Mouse (Mus musculus): ENCODE measurements at regions not wholly inside any gene's neighbourhood (a gene's known extent, or its start where the extent isn't known, plus 50 kb on each side); places are given as distances from the start of the nearest gene placed in this dataset.

GRCm38 (mm10) chr3:61475018-61475417 lies 109.3 kb upstream of the B430305J03Rik start:
- TF ChIP-seq MXI1 (IDR thresholded peaks at IDR 0.05; ENCODE audit: low read depth, low read length), result no peak
- TF ChIP-seq GABPA (IDR thresholded peaks at IDR 0.05; ENCODE audit: low read depth, low read length), result no peak
- no peak for TF ChIP-seq JUND (IDR thresholded peaks at IDR 0.05; ENCODE audit: low read depth, low read length)
- TF ChIP-seq GATA1 (IDR thresholded peaks at IDR 0.05; ENCODE audit: low read depth, low read length), result no peak
- 0 out of 2 replicates have a peak, but pooled peaks have one; percentile 15 for TF ChIP-seq ETS1 (IDR thresholded peaks at IDR 0.05; ENCODE audit: low read depth, low read length)
- TF ChIP-seq MEF2A (IDR thresholded peaks at IDR 0.05; ENCODE audit: extremely low read depth, insufficient replicate concordance, low read depth, low read length, poor library complexity, severe bottlenecking), result no peak
- peak; percentile 36 to 51; a peak in 3 of 4 replicates for TF ChIP-seq EP300 (IDR thresholded peaks at IDR 0.05; ENCODE audit: low read depth in 1 of 2, low read length in 2 of 2)
- TF ChIP-seq MYB (IDR thresholded peaks at IDR 0.05; ENCODE audit: low read depth, low read length), result no peak
- no peak overlapping the region for H3K9ac ChIP-seq (ENCODE audit: control insufficient read depth, low read depth, low read length, poor library complexity, severe bottlenecking)
- no peaks in the 10 kb centered on the region for H3K79me2 ChIP-seq (ENCODE audit: control insufficient read depth, insufficient read depth, low read length, poor library complexity)
- H3K27ac ChIP-seq (ENCODE audit: control insufficient read depth, low read depth, low read length), result no peak overlapping the region
- DNase-seq (ENCODE audit: low read depth, low spot score), result peak; percentile 59
- peaks cover 0 to 3% of the 10 kb centered on the region in 2 experiments; a peak in 2 of 4 replicates for H3K4me1 ChIP-seq (ENCODE audit: control insufficient read depth in 1 of 2, insufficient read depth in 2 of 2, low read length in 2 of 2)
- no peaks in the 10 kb centered on the region for H3K27me3 ChIP-seq (ENCODE audit: control insufficient read depth in 1 of 2, insufficient read depth in 2 of 2, low read length in 2 of 2)
- no peaks in the 10 kb centered on the region for H3K9me3 ChIP-seq (replicated peaks; ENCODE audit: insufficient read depth, low read length)
- H3K4me3 ChIP-seq (ENCODE audit: control insufficient read depth in 1 of 2, insufficient read depth in 1 of 2, low read depth in 2 of 2, low read length in 2 of 2), result no peak overlapping the region
- no peaks in the 10 kb centered on the region for H3K36me3 ChIP-seq (ENCODE audit: control insufficient read depth in 1 of 2, insufficient read depth in 2 of 2, low read length in 2 of 2)

- peak; percentile 27 for DNase-seq (ENCODE audit: low read depth, low spot score)
Observed at GRCm38 (mm10) chr3:61467158-61467557, 101.4 kb upstream of the B430305J03Rik start.

More at GRCm38 (mm10) chr3:61467158-61467557, 101.4 kb upstream of the B430305J03Rik start:
- Histone ChIP-seq H3K79me2 (ENCODE audit: control insufficient read depth, insufficient read depth, low read length, poor library complexity) (no peaks in the 10 kb centered on the region), H3K4me3 (ENCODE audit: control insufficient read depth in 1 of 2, insufficient read depth in 1 of 2, low read depth in 2 of 2, low read length in 2 of 2) (no peak overlapping the region), H3K9ac (ENCODE audit: control insufficient read depth, low read depth, low read length, poor library complexity, severe bottlenecking) (no peak overlapping the region), H3K4me1 (ENCODE audit: control insufficient read depth in 1 of 2, insufficient read depth in 2 of 2, low read length in 2 of 2) (no peaks in the 10 kb centered on the region), H3K27ac (ENCODE audit: control insufficient read depth, low read depth, low read length) (no peak overlapping the region), H3K36me3 (ENCODE audit: control insufficient read depth in 1 of 2, insufficient read depth in 2 of 2, low read length in 2 of 2) (no peaks in the 10 kb centered on the region), H3K27me3 (ENCODE audit: control insufficient read depth in 1 of 2, insufficient read depth in 2 of 2, low read length in 2 of 2) (0 out of 4 replicates have a peak, but pooled peaks cover 0 to 1% of the 10 kb centered on the region in 2 experiments), H3K9me3 (replicated peaks; ENCODE audit: insufficient read depth, low read length) (no peaks in the 10 kb centered on the region)
- peak; percentile 41 for TF ChIP-seq RAD21 (IDR thresholded peaks at IDR 0.05; ENCODE audit: low read depth, low read length)
- no peak for TF ChIP-seq RCOR1 (IDR thresholded peaks at IDR 0.05; ENCODE audit: low read depth, low read length)
- TF ChIP-seq ZMIZ1 (IDR thresholded peaks at IDR 0.05; ENCODE audit: low read depth, low read length), result no peak
- TF ChIP-seq ZC3H11A (IDR thresholded peaks at IDR 0.05; ENCODE audit: low read depth, low read length), result no peak
- TF ChIP-seq JUND (IDR thresholded peaks at IDR 0.05; ENCODE audit: low read depth, low read length), result no peak
- TF ChIP-seq CTCF (IDR thresholded peaks at IDR 0.05 in 2 of 3, conservative IDR thresholded peaks at IDR 0.05 in 1 of 3; ENCODE audit: control insufficient read depth in 1 of 3, insufficient read depth in 1 of 3, low read depth in 2 of 3, low read length in 3 of 3, poor library complexity in 1 of 3, severe bottlenecking in 1 of 3), result peak in 2 of 3 experiments; percentile 39 to 45; a peak in 3 of 6 replicates
- TF ChIP-seq E2F4 (IDR thresholded peaks at IDR 0.05; ENCODE audit: borderline replicate concordance, low read depth, low read length), result no peak
- TF ChIP-seq SIN3A (IDR thresholded peaks at IDR 0.05; ENCODE audit: low read length), result no peak
- peak; percentile 56 for TF ChIP-seq SMC3 (IDR thresholded peaks at IDR 0.05; ENCODE audit: low read depth, low read length)
- TF ChIP-seq MAFK (IDR thresholded peaks at IDR 0.05; ENCODE audit: borderline replicate concordance, low read depth, low read length), result no peak
- TF ChIP-seq MYB (IDR thresholded peaks at IDR 0.05; ENCODE audit: low read depth, low read length), result no peak
- TF ChIP-seq ZNF384 (IDR thresholded peaks at IDR 0.05; ENCODE audit: low read depth, low read length), result no peak
- TF ChIP-seq TAL1 (IDR thresholded peaks at IDR 0.05; ENCODE audit: low read length), result no peak
- TF ChIP-seq NELFE (IDR thresholded peaks at IDR 0.05; ENCODE audit: low read depth, low read length), result no peak
- no peak for TF ChIP-seq UBTF (IDR thresholded peaks at IDR 0.05; ENCODE audit: borderline replicate concordance, insufficient read depth, low read depth, low read length)
- TF ChIP-seq MAZ (IDR thresholded peaks at IDR 0.05; ENCODE audit: low read depth, low read length), result no peak
- no peak for TF ChIP-seq ZKSCAN1 (IDR thresholded peaks at IDR 0.05; ENCODE audit: low read depth, low read length)

All from MEL (cell line).